Mouse (Mus musculus): ENCODE measurements around the gene C1ql2.

Gene C1ql2

GRCm38 (mm10) chr1:120340419-120341171 is at the start of gene C1ql2:
C1ql2 (plus strand) TSS chr1:120340582.
- TF ChIP-seq GATA4 (IDR thresholded peaks at IDR 0.05; ENCODE audit: insufficient replicate concordance, low read length), result no peak

GRCm38 (mm10) chr1:120291709-120292108 is 48.7 kb upstream of the C1ql2 start:
- TF ChIP-seq GATA4 (IDR thresholded peaks at IDR 0.05; ENCODE audit: insufficient replicate concordance, low read length), result no peak

- TF ChIP-seq GATA4 (IDR thresholded peaks at IDR 0.05; ENCODE audit: insufficient replicate concordance, low read length), result no peak
These were observed 46.6 kb upstream of the C1ql2 start for GRCm38 (mm10) chr1:120293803-120294202.

- TF ChIP-seq GATA4 (IDR thresholded peaks at IDR 0.05; ENCODE audit: insufficient replicate concordance, low read length), result no peak
These were observed 43.4 kb upstream of the C1ql2 start for GRCm38 (mm10) chr1:120296936-120297335.

- no peak for TF ChIP-seq GATA4 (IDR thresholded peaks at IDR 0.05; ENCODE audit: insufficient replicate concordance, low read length)
These were observed 34.6 kb upstream of the C1ql2 start for GRCm38 (mm10) chr1:120305801-120306200.

- TF ChIP-seq GATA4 (IDR thresholded peaks at IDR 0.05; ENCODE audit: insufficient replicate concordance, low read length), result no peak
These were observed 18.9 kb upstream of the C1ql2 start for GRCm38 (mm10) chr1:120321270-120322021.

- no peak for TF ChIP-seq GATA4 (IDR thresholded peaks at IDR 0.05; ENCODE audit: insufficient replicate concordance, low read length)
These were observed 17.2 kb upstream of the C1ql2 start for GRCm38 (mm10) chr1:120323131-120323561.

- TF ChIP-seq GATA4 (IDR thresholded peaks at IDR 0.05; ENCODE audit: insufficient replicate concordance, low read length), result no peak
These were observed 12.7 kb upstream of the C1ql2 start for GRCm38 (mm10) chr1:120327714-120328113.

GRCm38 (mm10) chr1:120328212-120328611 is 12.2 kb upstream of the C1ql2 start:
- TF ChIP-seq GATA4 (IDR thresholded peaks at IDR 0.05; ENCODE audit: insufficient replicate concordance, low read length), result no peak

- TF ChIP-seq GATA4 (IDR thresholded peaks at IDR 0.05; ENCODE audit: insufficient replicate concordance, low read length), result no peak
These were observed 8.5 kb upstream of the C1ql2 start for GRCm38 (mm10) chr1:120331841-120332240.

GRCm38 (mm10) chr1:120337970-120338369 is 2.4 kb upstream of the C1ql2 start:
- TF ChIP-seq GATA4 (IDR thresholded peaks at IDR 0.05; ENCODE audit: insufficient replicate concordance, low read length), result no peak

GRCm38 (mm10) chr1:120341172-120341675 is 842 bp downstream of the C1ql2 start:
- no peak for TF ChIP-seq GATA4 (IDR thresholded peaks at IDR 0.05; ENCODE audit: insufficient replicate concordance, low read length)

- no peak for TF ChIP-seq GATA4 (IDR thresholded peaks at IDR 0.05; ENCODE audit: insufficient replicate concordance, low read length)
These were observed 1.5 kb downstream of the C1ql2 start for GRCm38 (mm10) chr1:120341811-120342370.

- no peak for TF ChIP-seq GATA4 (IDR thresholded peaks at IDR 0.05; ENCODE audit: insufficient replicate concordance, low read length)
These were observed 2.0 kb downstream of the C1ql2 start for GRCm38 (mm10) chr1:120342371-120342821.

GRCm38 (mm10) chr1:120345001-120345400 is 4.6 kb downstream of the C1ql2 start:
- TF ChIP-seq GATA4 (IDR thresholded peaks at IDR 0.05; ENCODE audit: insufficient replicate concordance, low read length), result no peak

- no peak for TF ChIP-seq GATA4 (IDR thresholded peaks at IDR 0.05; ENCODE audit: insufficient replicate concordance, low read length)
These were observed 14.0 kb downstream of the C1ql2 start for GRCm38 (mm10) chr1:120354387-120354786.
